Mouse (Mus musculus) lung, embryonic 16.5 days (tissue): Measurements from ENCODE around the gene Cylc1. TPM values are rescaled to one million over a fixed set of nuclear protein-coding genes. Genes with fewer than 3 reads are reported as not detected.

Experiments
- ATAC-seq: fragments of 200-750 bp; cut with Nextera tagmentation; 2 replicates; pipeline ENCODE4 v1.8.0; 2017; ENCODE audit warnings: low read depth, mild to moderate bottlenecking, moderate library complexity
- H3K27ac ChIP-seq: fragments of 300-500 bp; sonication (generic); 2 replicates; pipeline ENCODE4 v1.5.1; 2014; ENCODE audit warnings: mild to moderate bottlenecking, control low read depth, low read length
- H3K27me3 ChIP-seq: fragments of 300-500 bp; sonication (generic); 2 replicates; pipeline ENCODE4 v1.6.1; 2014; ENCODE audit warnings: low read depth, low read length, mixed read lengths; ENCODE audit not compliant: control insufficient read depth, insufficient read depth
- H3K36me3 ChIP-seq: fragments of 300-500 bp; sonication (generic); 2 replicates; pipeline ENCODE4 v1.6.1; 2014; ENCODE audit warnings: low read length; ENCODE audit not compliant: control insufficient read depth, insufficient read depth
- H3K4me1 ChIP-seq: fragments of 300-500 bp; sonication (generic); replicated peaks from 2 replicates; pipeline ENCODE4 v1.6.1; 2014; ENCODE audit warnings: low read length, mixed read lengths; ENCODE audit not compliant: control insufficient read depth, insufficient read depth
- H3K4me2 ChIP-seq: fragments of 300-500 bp; sonication (generic); 2 replicates; pipeline ENCODE4 v1.6.1; 2014; ENCODE audit warnings: low read depth, low read length, control low read depth
- H3K4me3 ChIP-seq: fragments of 300-500 bp; sonication (generic); 2 replicates; pipeline ENCODE4 v1.5.1; 2014; ENCODE audit warnings: mild to moderate bottlenecking, low read length, control low read depth
- H3K9ac ChIP-seq: fragments of 300-500 bp; sonication (generic); 2 replicates; pipeline ENCODE4 v1.6.1; 2014; ENCODE audit warnings: low read length, control low read depth
- H3K9me3 ChIP-seq: fragments of 300-500 bp; sonication (generic); 2 replicates; pipeline ENCODE4 v1.6.1; 2016; ENCODE audit warnings: low read length; ENCODE audit not compliant: control insufficient read depth
- WGBS: fragments of 180-500 bp; shearing (Covaris S2); extraction: QIAGEN DNeasy Blood & Tissue Kit; methylation state at CpG from one replicate; pipeline ENCODE4 v1.1.7; 2014; 5-methylcytosine and 5-hydroxymethylcytosine counted together
- polyA plus RNA-seq: library from polyadenylated mRNA; unstranded; fragments of >200 nt; fragmentation: Nextera tagmentation; extraction: Ambion mirVana; gene quantifications from 2 replicates; pipeline ENCODE4 v1.2.1, GENCODE M21; 2015

Cylc1 gene
- not detected in 2 replicates for polyA plus RNA-seq

GRCm38 (mm10) chrX:111110118-111110517 is at the start of gene Cylc1:
Cylc1 (plus strand) TSS chrX:111110418.
- ATAC-seq = no peak
- H3K27ac ChIP-seq = no peak within 1 kb of the TSS
- H3K9me3 ChIP-seq = no peaks in the 10 kb centered on the region

GRCm38 (mm10) chrX:111078680-111079079 is 31.5 kb upstream of the Cylc1 start:
- Histone ChIP-seq H3K36me3 (no peaks in the 10 kb centered on the region), H3K27ac (no peak overlapping the region), H3K9ac (no peak overlapping the region), H3K4me3 (no peak overlapping the region), H3K9me3 (no peaks in the 10 kb centered on the region), H3K4me1 (no peaks in the 10 kb centered on the region), H3K4me2 (no peak overlapping the region), H3K27me3 (no peaks in the 10 kb centered on the region)
- WGBS = 74% methylated on average over 8 of the region's 8 CpGs
- ATAC-seq = no peak

More at GRCm38 (mm10) chrX:111110118-111110517, at the start of gene Cylc1:
- no peaks in the 10 kb centered on the region for H3K27me3 ChIP-seq
- H3K4me2 ChIP-seq = no peak within 1 kb of the TSS
- H3K36me3 ChIP-seq = no peaks in the 10 kb centered on the region
- H3K4me1 ChIP-seq = no peaks in the 10 kb centered on the region
- no peak within 1 kb of the TSS for H3K4me3 ChIP-seq
- no peak within 1 kb of the TSS for H3K9ac ChIP-seq

GRCm38 (mm10) chrX:111168040-111168439 is 57.8 kb downstream of the Cylc1 start, which contains the start of gene Gm10112:
Gm10112 (plus strand) TSS chrX:111168340.
- Histone ChIP-seq H3K27ac (no peak within 1 kb of the TSS), H3K4me2 (no peak within 1 kb of the TSS), H3K4me3 (no peak within 1 kb of the TSS), H3K36me3 (no peaks in the 10 kb centered on the region), H3K27me3 (no peaks in the 10 kb centered on the region), H3K9ac (no peak within 1 kb of the TSS), H3K4me1 (no peaks in the 10 kb centered on the region), H3K9me3 (no peaks in the 10 kb centered on the region)
- ATAC-seq = no peak
- WGBS = 78% methylated on average over 3 of the region's 3 CpGs

Other genes with a start within 250 kb of the Cylc1 start
- not detected in 2 replicates for gene Gm10112, start 57.9 kb downstream of the Cylc1 start, polyA plus RNA-seq